ENCODE assay signal across 25 mouse cellular contexts in the genomic region with DNA sequence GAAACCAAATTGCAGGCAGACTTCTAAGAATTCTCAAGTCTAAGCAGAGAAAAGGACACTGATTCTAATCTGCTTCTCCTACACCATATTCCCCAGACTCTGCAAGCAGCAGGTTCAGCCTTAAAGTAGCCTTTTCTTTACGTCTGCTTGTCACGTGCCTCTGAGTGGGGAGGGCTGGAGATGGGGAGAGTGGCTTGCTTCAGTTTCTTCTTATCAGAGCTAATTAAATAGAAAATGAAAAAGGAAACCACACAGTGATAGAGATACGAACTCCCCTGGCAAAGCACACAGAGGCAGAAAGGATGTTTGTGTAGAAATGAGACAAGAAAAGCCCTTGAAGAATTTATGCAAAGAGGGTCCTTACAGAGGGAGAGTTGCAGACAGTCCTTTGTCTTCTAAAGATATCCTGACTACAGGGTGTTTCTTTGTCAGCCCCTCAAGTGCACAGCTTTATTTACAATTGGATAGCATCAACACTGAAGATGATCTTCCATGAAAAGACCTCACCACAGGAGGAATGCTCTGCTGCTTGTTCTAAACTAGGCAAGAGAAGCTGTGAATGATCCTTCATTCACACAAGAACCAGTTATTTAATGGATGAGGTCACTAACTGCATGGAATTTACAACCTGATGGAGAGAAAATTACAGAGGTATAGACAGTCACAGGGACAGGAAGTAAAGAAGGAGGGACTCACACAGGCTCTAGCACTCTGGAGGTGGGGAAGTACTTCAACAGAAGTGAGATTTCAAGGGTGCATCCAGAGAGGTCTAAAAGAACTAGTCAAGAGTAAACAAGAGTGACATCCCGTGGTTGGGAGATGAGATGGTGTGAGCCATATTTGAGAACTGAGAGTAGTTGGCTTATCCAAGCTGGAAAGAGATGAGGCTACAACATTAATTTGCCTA. TPM values are rescaled to one million over a fixed set of nuclear protein-coding genes. Genes with fewer than 3 reads are reported as not detected.
A peak's percentile ranks its signal among the peaks of the same experiment; 100 is the strongest.
DNase-seq lines count a peak whose midpoint lies in the region; ATAC-seq and TF ChIP-seq lines count a peak whose summit lies in the region.
"Had no signal": no experiment of that assay in that cellular context is flagged by ENCODE, and none has a peak within 500 bp of the region (broad histone marks: within the 10 kb centered on the region; RNA-seq: fewer than 3 reads in every experiment).

No protein-coding gene starts in this region.

- 31% methylated on average over 4 of the region's 4 CpGs for WGBS in forebrain, embryonic 12.5 days
- 21% methylated on average over 4 of the region's 4 CpGs for WGBS in forebrain, embryonic 16.5 days
- 27% methylated on average over 4 of the region's 4 CpGs for WGBS in midbrain, embryonic 14.5 days

- TF ChIP-seq EP300 in ES-Bruce4 (IDR thresholded peaks at IDR 0.05; ENCODE audit: insufficient read depth, low read depth, low read length) = no peak

- TF ChIP-seq POLR2A in ES-Bruce4 (IDR thresholded peaks at IDR 0.05; ENCODE audit: insufficient read depth, low read length) = no peak

- no peak overlapping the region for H3K4me2 ChIP-seq in forebrain, embryonic 12.5 days
- H3K4me2 ChIP-seq in forebrain, embryonic 16.5 days (ENCODE audit: low read length) = no peak overlapping the region
- no peak overlapping the region for H3K4me2 ChIP-seq in midbrain, embryonic 14.5 days (ENCODE audit: low read length)
- H3K4me2 ChIP-seq: forebrain, embryonic 15.5 days; heart, embryonic 11.5 days; hindbrain, embryonic 12.5 days; liver, embryonic 11.5 days had no signal

- H3K9ac ChIP-seq in forebrain, embryonic 12.5 days = no peak overlapping the region
- H3K9ac ChIP-seq in forebrain, embryonic 16.5 days (replicated peaks; ENCODE audit: low read depth, low read length) = no peak overlapping the region
- H3K9ac ChIP-seq in ES-Bruce4 (ENCODE audit: low read depth, poor library complexity, severe bottlenecking) = no peak overlapping the region
- no peak overlapping the region for H3K9ac ChIP-seq in midbrain, embryonic 14.5 days (replicated peaks; ENCODE audit: low read length)
- H3K9ac ChIP-seq: forebrain, embryonic 15.5 days; hindbrain, embryonic 12.5 days had no signal

- H3K27ac ChIP-seq in forebrain, embryonic 12.5 days = no peak overlapping the region
- H3K27ac ChIP-seq in forebrain, embryonic 16.5 days (ENCODE audit: low read length) = no peak overlapping the region
- H3K27ac ChIP-seq in ES-Bruce4 (ENCODE audit: insufficient read depth, low read length) = peak overlapping the region; percentile 65
- no peak overlapping the region for H3K27ac ChIP-seq in midbrain, embryonic 14.5 days (replicated peaks; ENCODE audit: low read depth, low read length)
- H3K27ac ChIP-seq: forebrain, embryonic 15.5 days; hindbrain, embryonic 12.5 days had no signal

- H3K9me3 ChIP-seq in forebrain, embryonic 12.5 days = no peaks in the 10 kb centered on the region
- no peaks in the 10 kb centered on the region for H3K9me3 ChIP-seq in forebrain, embryonic 16.5 days (ENCODE audit: control insufficient read depth, low read length)
- H3K9me3 ChIP-seq in ES-Bruce4 (replicated peaks; ENCODE audit: control insufficient read depth, insufficient read depth, low read length, poor library complexity, severe bottlenecking) = no peaks in the 10 kb centered on the region
- no peaks in the 10 kb centered on the region for H3K9me3 ChIP-seq in midbrain, embryonic 14.5 days (ENCODE audit: control insufficient read depth, low read length)
- H3K9me3 ChIP-seq: forebrain, embryonic 15.5 days; hindbrain, embryonic 12.5 days had no signal

- H3K27me3 ChIP-seq in forebrain, embryonic 12.5 days = no peaks in the 10 kb centered on the region
- no peaks in the 10 kb centered on the region for H3K27me3 ChIP-seq in forebrain, embryonic 16.5 days (replicated peaks; ENCODE audit: control insufficient read depth, insufficient read depth, low read length)
- no peaks in the 10 kb centered on the region for H3K27me3 ChIP-seq in ES-Bruce4 (ENCODE audit: control insufficient read depth, insufficient read depth, low read length, poor library complexity, severe bottlenecking)
- H3K27me3 ChIP-seq in midbrain, embryonic 14.5 days (ENCODE audit: control insufficient read depth, insufficient read depth, low read length) = no peaks in the 10 kb centered on the region
- H3K27me3 ChIP-seq: forebrain, embryonic 15.5 days; hindbrain, embryonic 12.5 days had no signal

- no peak for TF ChIP-seq CTCF in ES-Bruce4 (IDR thresholded peaks at IDR 0.05; ENCODE audit: low read depth, low read length)

- H3K4me1 ChIP-seq in forebrain, embryonic 12.5 days = no peaks in the 10 kb centered on the region
- H3K4me1 ChIP-seq in forebrain, embryonic 16.5 days (replicated peaks; ENCODE audit: control insufficient read depth, insufficient read depth, low read length) = no peaks in the 10 kb centered on the region
- H3K4me1 ChIP-seq in ES-Bruce4 (ENCODE audit: control insufficient read depth, insufficient read depth, low read length) = peaks cover 1% of the 10 kb centered on the region
- H3K4me1 ChIP-seq in midbrain, embryonic 14.5 days (ENCODE audit: control insufficient read depth, insufficient read depth, low read length) = peaks cover 3% of the 10 kb centered on the region; the same call in 1 of the 2 replicates
- H3K4me1 ChIP-seq: forebrain, embryonic 15.5 days; hindbrain, embryonic 12.5 days had no signal

- peak; percentile 11 for DNase-seq in midbrain, embryonic 14.5 days
- no peak for DNase-seq in frontal cortex, postnatal 36 days (ENCODE audit: low spot score in 2 of 2)
- no peak for DNase-seq in urinary bladder, adult 2 months (ENCODE audit: low spot score)
- DNase-seq in urinary bladder, postnatal 14 days (ENCODE audit: low spot score) = no peak
- DNase-seq: adrenal gland, postnatal 25 days; cerebellum, adult 18-20 months; cerebellum, postnatal 36 days; heart, postnatal 14 days; kidney, postnatal 4 days; lung, adult 18-20 months; lung, postnatal 4 days; right cerebral cortex, postnatal 4 days; thymus, postnatal 36 days had no signal

- no peaks in the 10 kb centered on the region for H3K36me3 ChIP-seq in forebrain, embryonic 12.5 days (replicated peaks)
- no peaks in the 10 kb centered on the region for H3K36me3 ChIP-seq in forebrain, embryonic 16.5 days (ENCODE audit: control insufficient read depth, insufficient read depth)
- no peaks in the 10 kb centered on the region for H3K36me3 ChIP-seq in ES-Bruce4 (ENCODE audit: control insufficient read depth, insufficient read depth, low read length, poor library complexity, severe bottlenecking)
- H3K36me3 ChIP-seq in midbrain, embryonic 14.5 days (ENCODE audit: control insufficient read depth, insufficient read depth, low read length) = no peaks in the 10 kb centered on the region
- H3K36me3 ChIP-seq: forebrain, embryonic 15.5 days; hindbrain, embryonic 12.5 days had no signal

- no peak overlapping the region for H3K4me3 ChIP-seq in forebrain, embryonic 12.5 days (replicated peaks)
- H3K4me3 ChIP-seq in forebrain, embryonic 16.5 days (replicated peaks; ENCODE audit: low read length) = no peak overlapping the region
- H3K4me3 ChIP-seq in ES-Bruce4 (ENCODE audit: low read depth, low read length) = no peak overlapping the region
- no peak overlapping the region for H3K4me3 ChIP-seq in midbrain, embryonic 14.5 days (replicated peaks; ENCODE audit: low read depth, low read length)
- H3K4me3 ChIP-seq: forebrain, embryonic 15.5 days; hindbrain, embryonic 12.5 days had no signal

- ATAC-seq in forebrain, embryonic 12.5 days (ENCODE audit: low FRiP score) = 0 out of 2 replicates have a peak, but pooled peaks have one; percentile 27
- no peak for ATAC-seq in forebrain, embryonic 16.5 days
- peak; percentile 52 for ATAC-seq in activated CD4-positive, CD25-positive, alpha-beta regulatory T cell, adult 4 months
- no peak for ATAC-seq in midbrain, embryonic 14.5 days (ENCODE audit: low FRiP score, low TSS enrichment)
- ATAC-seq: forebrain, embryonic 15.5 days; intestine, embryonic 16.5 days had no signal

RNA-seq across cellular contexts. Expression of a gene that starts 44.1 kb away (rescaled TPM):
- not detected in 2 replicates for polyA plus RNA-seq in forebrain, embryonic 12.5 days (2016; fragmentation: Nextera tagmentation; extraction: Ambion mirVana)
- 0.23 TPM in 1 of 2 replicates, not detected in the other for polyA plus RNA-seq in forebrain, embryonic 16.5 days (2015; fragmentation: Nextera tagmentation; extraction: Ambion mirVana)
- polyA plus RNA-seq in ES-Bruce4 (2011; ENCODE audit: insufficient read depth, insufficient read length, low read depth, missing spikeins) = 18.2 and 18.3 TPM in 2 replicates
- polyA plus RNA-seq in activated CD4-positive, CD25-positive, alpha-beta regulatory T cell, adult 4 months (2017; shearing (Covaris generic)) = 1 to 10 TPM in 1 of 2 experiments, under 1 TPM in 1; 0.40 to 1.2 TPM
- polyA plus RNA-seq in midbrain, embryonic 14.5 days (2014; fragmentation: Nextera tagmentation; extraction: Ambion mirVana) = 0.07 TPM in 1 of 2 replicates, not detected in the other
- polyA plus RNA-seq in urinary bladder, adult 2 months (2012; rRNA removed) = 0.18 TPM in 2 replicates
- polyA plus RNA-seq: embryonic facial prominence, embryonic 11.5 days; forebrain, embryonic 15.5 days; hindbrain, embryonic 12.5 days; kidney, embryonic 14.5 days; limb, embryonic 11.5 days had no signal

Comparison
In these comparisons a context has a peak if more than half of its experiments do, and no peak if none do; other contexts are left out.
1. ATAC-seq: peak in forebrain, embryonic 12.5 days (single experiment) and activated CD4-positive, CD25-positive, alpha-beta regulatory T cell, adult 4 months (single experiment); none in forebrain, embryonic 16.5 days (single experiment) and midbrain, embryonic 14.5 days (single experiment).